Mouse (Mus musculus) hindbrain, embryonic 15.5 days (tissue): ENCODE results near the gene Faf1. TPM values are rescaled to one million over a fixed set of nuclear protein-coding genes. Genes with fewer than 3 reads are reported as not detected.

ENCODE experiments used
- ATAC-seq: fragments of 200-750 bp; cut with Nextera tagmentation; 2 replicates; pipeline ENCODE4 v1.8.0; 2017; ENCODE audit warnings: low read depth, moderate number of reproducible peaks, moderate TSS enrichment; ENCODE audit not compliant: low FRiP score
- H3K27ac ChIP-seq: fragments of 300-500 bp; sonication (generic); replicated peaks from 2 replicates; pipeline ENCODE4 v1.5.1; 2015; ENCODE audit warnings: mild to moderate bottlenecking, inconsistent platforms
- H3K27me3 ChIP-seq: fragments of 300-500 bp; sonication (generic); 2 replicates; pipeline ENCODE4 v1.6.1; 2015; ENCODE audit warnings: control low read depth, inconsistent platforms
- H3K36me3 ChIP-seq: fragments of 300-500 bp; sonication (generic); 2 replicates; pipeline ENCODE4 v1.6.1; 2015; ENCODE audit warnings: control low read depth, inconsistent platforms
- H3K4me1 ChIP-seq: fragments of 300-500 bp; sonication (generic); replicated peaks from 2 replicates; pipeline ENCODE4 v1.6.1; 2015; ENCODE audit warnings: control low read depth, inconsistent platforms
- H3K4me2 ChIP-seq: fragments of 300-500 bp; sonication (generic); 2 replicates; pipeline ENCODE4 v1.6.1; 2015; ENCODE audit warnings: moderate library complexity, mild to moderate bottlenecking, inconsistent platforms
- H3K4me3 ChIP-seq: fragments of 300-500 bp; sonication (generic); 2 replicates; pipeline ENCODE4 v1.5.1; 2015; ENCODE audit warnings: mild to moderate bottlenecking, inconsistent platforms
- H3K9ac ChIP-seq: fragments of 300-500 bp; sonication (generic); 2 replicates; pipeline ENCODE4 v1.6.1; 2015; ENCODE audit warnings: inconsistent platforms
- H3K9me3 ChIP-seq: fragments of 300-500 bp; sonication (generic); 2 replicates; pipeline ENCODE4 v1.6.1; 2016; ENCODE audit warnings: control low read depth, inconsistent platforms
- WGBS: fragments of 180-500 bp; shearing (Covaris S2); methylation state at CpG from one replicate; pipeline ENCODE4 v1.1.7; 2015; 5-methylcytosine and 5-hydroxymethylcytosine counted together
- polyA plus RNA-seq: library from polyadenylated mRNA; unstranded; fragments of >200 nt; fragmentation: Nextera tagmentation; extraction: Ambion mirVana; gene quantifications from 2 replicates; pipeline ENCODE4 v1.2.1, GENCODE M21; 2015

The Faf1 gene
- polyA plus RNA-seq, 1 experiment from 2014 or later = 31.8 TPM

- H3K27ac ChIP-seq = no peak overlapping the region
- no peak overlapping the region for H3K9ac ChIP-seq
- H3K27me3 ChIP-seq = no peaks in the 10 kb centered on the region
- no peaks in the 10 kb centered on the region for H3K36me3 ChIP-seq
- no peaks in the 10 kb centered on the region for H3K4me1 ChIP-seq
- WGBS = 96% methylated on average over 3 of the region's 3 CpGs
- no peak overlapping the region for H3K4me3 ChIP-seq
- H3K4me2 ChIP-seq = no peak overlapping the region
- no peaks in the 10 kb centered on the region for H3K9me3 ChIP-seq
- no peak for ATAC-seq
These were observed 272.9 kb downstream of the Faf1 start for GRCm38 (mm10) chr4:109949307-109949706.

- Histone ChIP-seq H3K4me2 (no peak overlapping the region), H3K9ac (no peak overlapping the region), H3K27ac (no peak overlapping the region), H3K4me3 (no peak overlapping the region), H3K27me3 (no peaks in the 10 kb centered on the region), H3K4me1 (no peaks in the 10 kb centered on the region), H3K36me3 (no peaks in the 10 kb centered on the region), H3K9me3 (no peaks in the 10 kb centered on the region)
- ATAC-seq = no peak
- 98% methylated on average over 1 of the region's 1 CpGs for WGBS
These were observed 277.1 kb downstream of the Faf1 start for GRCm38 (mm10) chr4:109953509-109953908.

DNA sequence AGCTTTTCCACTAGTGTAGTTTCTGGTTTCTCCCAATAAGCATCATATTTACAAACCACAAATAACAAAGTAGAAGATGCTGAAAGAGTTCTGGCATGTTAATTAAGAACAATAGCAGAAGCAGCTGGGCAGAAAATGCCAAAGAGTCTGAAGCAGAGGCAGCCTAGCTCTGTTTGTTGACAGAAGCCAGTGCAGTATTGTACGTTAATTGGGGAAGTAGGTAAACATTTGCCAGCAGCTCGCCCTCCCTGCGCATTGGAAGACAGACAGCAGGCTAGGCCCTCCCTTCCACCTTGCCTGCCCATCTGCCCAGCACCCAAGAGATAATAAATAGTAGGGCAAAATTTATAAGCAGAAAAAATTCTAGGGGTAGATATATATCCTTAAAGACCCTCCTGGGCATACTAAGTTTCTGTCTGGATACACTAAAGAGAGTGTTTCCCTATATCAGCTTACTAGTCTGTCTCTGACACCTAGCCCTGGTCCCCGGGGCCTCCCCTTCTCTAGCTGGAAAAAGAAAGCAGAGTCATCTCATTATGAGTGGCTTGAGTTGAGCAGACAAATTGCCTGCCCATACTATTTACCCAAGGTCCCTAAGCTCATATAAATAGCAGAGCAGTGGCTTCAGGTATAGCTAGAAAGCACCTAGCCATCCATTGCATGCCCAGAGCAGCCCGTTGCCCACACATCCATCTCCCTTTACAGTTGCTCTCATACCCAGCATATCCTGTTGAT lies 284.0 kb downstream of the Faf1 start:
- Histone ChIP-seq H3K4me3 (no peak overlapping the region), H3K36me3 (peaks cover 12% of the 10 kb centered on the region), H3K27ac (no peak overlapping the region), H3K4me1 (no peaks in the 10 kb centered on the region), H3K9ac (no peak overlapping the region), H3K9me3 (no peaks in the 10 kb centered on the region), H3K4me2 (no peak overlapping the region), H3K27me3 (no peaks in the 10 kb centered on the region)
- 76% methylated on average over 5 of the region's 5 CpGs for WGBS
- no peak for ATAC-seq

DNA sequence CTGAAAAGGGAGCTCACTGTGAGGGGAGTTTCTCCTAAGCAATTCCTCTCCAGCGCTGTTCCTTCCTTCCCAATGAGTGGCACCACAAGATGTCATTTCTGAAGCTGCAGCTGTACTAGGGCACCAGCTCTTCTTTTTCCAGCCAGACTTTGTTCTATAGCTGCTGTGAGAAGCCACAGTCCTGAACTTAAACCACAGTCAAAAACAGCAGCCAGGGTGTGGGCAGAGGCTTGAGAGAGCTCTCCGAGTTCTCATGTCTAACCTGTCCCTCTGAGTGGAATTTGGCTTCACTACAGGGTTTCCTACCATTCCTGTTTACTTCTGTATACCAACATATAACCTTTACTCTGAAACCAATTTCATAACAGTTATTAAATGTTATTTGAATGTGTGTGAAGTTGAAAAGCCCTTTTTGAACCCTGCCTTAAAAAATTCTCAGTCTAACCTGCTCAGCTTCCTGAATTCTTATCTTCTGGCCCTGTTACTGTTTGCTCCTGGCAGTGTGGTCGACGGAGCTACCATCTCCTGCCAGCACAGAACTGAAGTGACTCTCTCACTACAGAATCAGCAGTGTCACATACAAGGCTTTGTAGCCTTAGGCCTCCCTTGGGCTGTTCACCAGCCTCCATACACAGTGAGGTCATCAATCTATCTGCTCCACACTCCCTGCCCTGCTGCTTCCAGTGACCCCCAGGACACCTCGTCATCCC lies 287.3 kb downstream of the Faf1 start:
- Histone ChIP-seq H3K9me3 (no peaks in the 10 kb centered on the region), H3K36me3 (peaks cover 12% of the 10 kb centered on the region), H3K27me3 (no peaks in the 10 kb centered on the region), H3K27ac (no peak overlapping the region), H3K4me3 (no peak overlapping the region), H3K4me2 (no peak overlapping the region), H3K9ac (no peak overlapping the region), H3K4me1 (no peaks in the 10 kb centered on the region)
- WGBS = 77% methylated on average over 5 of the region's 5 CpGs
- ATAC-seq = no peak

DNA sequence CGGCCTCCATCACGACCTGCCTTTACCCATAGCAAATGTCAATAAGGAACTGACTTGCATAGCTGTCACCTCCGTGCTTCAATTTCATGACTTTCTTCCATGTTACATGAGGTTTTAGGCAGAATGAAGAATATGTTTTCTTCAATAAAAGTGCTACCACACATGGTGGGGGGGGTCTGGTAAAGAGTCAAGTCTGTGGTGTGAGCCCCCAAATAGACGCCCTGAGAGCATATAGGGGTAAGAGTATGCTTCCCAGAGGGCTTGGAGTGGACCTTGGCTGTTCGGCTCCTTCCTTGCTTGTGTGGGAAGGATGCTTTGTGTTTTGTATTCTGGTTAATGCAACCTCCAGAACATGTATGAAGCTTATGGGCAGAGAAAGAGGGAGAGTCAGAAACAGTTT lies 293.2 kb downstream of the Faf1 start:
- no peak overlapping the region for H3K4me3 ChIP-seq
- H3K27me3 ChIP-seq = peaks cover 38% of the 10 kb centered on the region
- peaks cover 4% of the 10 kb centered on the region; the same call in 1 of the 2 replicates for H3K4me1 ChIP-seq
- no peaks in the 10 kb centered on the region for H3K9me3 ChIP-seq
- no peak overlapping the region for H3K9ac ChIP-seq
- no peak for ATAC-seq
- H3K4me2 ChIP-seq = no peak overlapping the region
- WGBS = 86% methylated on average over 5 of the region's 5 CpGs
- no peaks in the 10 kb centered on the region for H3K36me3 ChIP-seq
- no peak overlapping the region for H3K27ac ChIP-seq

- Histone ChIP-seq H3K36me3 (no peaks in the 10 kb centered on the region), H3K27ac (no peak overlapping the region), H3K4me2 (no peak overlapping the region), H3K4me1 (peaks cover 19% of the 10 kb centered on the region), H3K4me3 (no peak overlapping the region), H3K9me3 (no peaks in the 10 kb centered on the region), H3K27me3 (peaks cover 82% of the 10 kb centered on the region), H3K9ac (no peak overlapping the region)
- no peak for ATAC-seq
- 1% methylated on average over 20 of the region's 20 CpGs for WGBS
These were observed 297.7 kb downstream of the Faf1 start for GRCm38 (mm10) chr4:109973991-109974654.

GRCm38 (mm10) chr4:109974655-109975380 lies 298.4 kb downstream of the Faf1 start:
- WGBS = 1% methylated on average over 33 of the region's 33 CpGs
- H3K9me3 ChIP-seq = no peaks in the 10 kb centered on the region
- no peak overlapping the region for H3K4me3 ChIP-seq
- peaks cover 21% of the 10 kb centered on the region for H3K4me1 ChIP-seq
- no peak overlapping the region for H3K9ac ChIP-seq
- no peak; the same call in 1 of the 2 replicates for ATAC-seq
- H3K27me3 ChIP-seq = peaks cover 88% of the 10 kb centered on the region
- no peaks in the 10 kb centered on the region for H3K36me3 ChIP-seq
- 0 out of 2 replicates have a peak overlapping the region, but pooled peaks have one; percentile 18 for H3K4me2 ChIP-seq
- H3K27ac ChIP-seq = no peak overlapping the region

DNA sequence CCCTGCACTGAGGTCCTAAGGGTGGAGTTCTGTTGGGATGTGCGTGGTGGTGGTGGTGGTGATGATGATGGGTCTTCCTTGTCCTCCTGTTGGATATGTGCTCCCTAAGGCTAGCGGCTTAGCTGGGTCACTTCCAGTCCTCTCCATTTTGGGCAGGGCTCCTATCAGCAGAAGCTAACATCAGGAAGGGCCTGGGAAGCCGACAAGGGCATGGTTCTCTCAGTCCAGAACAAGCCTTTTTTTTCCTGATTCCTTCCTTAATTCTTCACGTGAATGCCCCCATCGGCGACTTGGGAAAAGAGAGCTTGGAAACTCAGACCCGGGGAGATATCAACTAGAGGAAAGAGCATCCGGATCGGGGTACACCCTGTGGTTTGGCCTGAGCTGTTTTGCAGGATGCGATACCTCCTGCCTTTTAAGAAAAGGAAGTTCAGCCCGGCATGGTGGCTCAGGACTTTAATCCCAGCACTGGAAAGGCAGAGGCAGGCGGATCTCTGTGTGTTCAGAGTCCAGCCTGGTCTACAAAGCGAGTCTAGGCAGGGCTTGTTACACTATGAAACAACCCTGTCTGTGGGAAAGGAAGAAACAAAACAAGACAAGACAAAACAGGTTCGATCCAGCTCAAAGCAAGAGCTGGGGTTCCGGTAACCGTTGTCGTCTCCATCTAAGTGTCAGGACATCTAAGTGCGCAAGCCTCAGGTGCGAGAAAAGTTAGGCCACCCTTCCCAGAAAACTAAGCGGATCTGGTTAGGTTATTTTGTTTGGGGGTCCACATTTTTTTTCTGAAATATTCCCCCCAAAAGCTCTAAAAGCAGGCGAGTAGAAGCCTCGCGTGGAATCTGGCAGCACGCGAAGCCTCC lies 299.2 kb downstream of the Faf1 start:
- peaks cover 94% of the 10 kb centered on the region for H3K27me3 ChIP-seq
- no peaks in the 10 kb centered on the region for H3K36me3 ChIP-seq
- H3K4me3 ChIP-seq = no peak overlapping the region
- H3K27ac ChIP-seq = no peak overlapping the region
- no peak overlapping the region for H3K4me2 ChIP-seq
- no peaks in the 10 kb centered on the region for H3K9me3 ChIP-seq
- no peak; the same call in 1 of the 2 replicates for ATAC-seq
- 9% methylated on average over 25 of the region's 25 CpGs for WGBS
- H3K4me1 ChIP-seq = peaks cover 25% of the 10 kb centered on the region
- no peak overlapping the region for H3K9ac ChIP-seq

DNA sequence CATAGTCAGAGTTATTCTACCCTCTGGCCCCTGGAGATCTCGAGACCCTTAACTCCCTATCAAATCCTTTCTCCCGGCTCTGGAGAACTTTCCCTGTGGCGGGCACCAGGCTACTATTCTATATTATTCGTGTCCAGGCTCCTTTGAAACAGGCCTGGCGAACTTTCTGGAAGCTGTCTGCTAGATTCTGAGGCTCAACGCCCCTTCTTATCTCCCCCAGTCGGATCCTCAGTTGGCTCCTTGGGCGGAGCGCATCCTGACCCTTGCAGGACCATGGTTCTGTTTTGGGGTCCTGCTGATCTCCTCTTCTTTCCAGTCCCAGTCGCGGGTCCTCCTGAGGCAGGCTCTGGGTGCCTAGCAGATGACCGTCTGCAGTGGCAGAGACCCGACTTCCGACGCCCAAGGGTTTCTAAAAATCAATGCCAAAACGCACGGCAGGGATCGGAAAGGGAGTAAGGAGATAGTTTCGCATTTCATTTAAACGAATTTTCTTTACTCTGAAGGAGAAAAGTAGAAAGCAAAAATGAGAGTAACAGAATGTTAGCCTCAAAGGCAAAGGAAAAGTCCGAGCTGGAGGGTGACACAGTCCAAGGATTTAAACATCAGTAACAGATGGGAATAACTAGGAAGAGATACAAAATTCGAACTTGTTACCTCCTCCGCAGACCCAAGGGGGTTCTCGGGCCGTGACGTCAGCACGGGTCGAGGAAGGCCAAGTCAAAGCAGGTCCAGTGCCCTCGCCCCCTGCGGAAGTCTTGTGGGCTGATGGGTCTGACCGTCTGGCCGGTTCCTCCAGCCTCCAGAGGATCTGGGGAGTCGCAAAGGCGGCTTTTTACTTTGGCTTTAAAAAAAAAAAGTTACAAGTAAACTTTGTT lies 300.1 kb downstream of the Faf1 start:
- ATAC-seq = no peak
- Histone ChIP-seq H3K27me3 (peaks cover 94% of the 10 kb centered on the region), H3K4me3 (no peak overlapping the region), H3K9me3 (no peaks in the 10 kb centered on the region), H3K4me2 (no peak overlapping the region), H3K27ac (no peak overlapping the region), H3K9ac (no peak overlapping the region), H3K36me3 (no peaks in the 10 kb centered on the region), H3K4me1 (peaks cover 25% of the 10 kb centered on the region)
- WGBS = 2% methylated on average over 34 of the region's 34 CpGs

- ATAC-seq = peak; percentile 75
- no peaks in the 10 kb centered on the region for H3K9me3 ChIP-seq
- H3K4me1 ChIP-seq = peaks cover 33% of the 10 kb centered on the region
- H3K27me3 ChIP-seq = peaks cover 94% of the 10 kb centered on the region
- no peak within 1 kb of the TSS for H3K9ac ChIP-seq
- no peaks in the 10 kb centered on the region for H3K36me3 ChIP-seq
- H3K27ac ChIP-seq = no peak within 1 kb of the TSS
- H3K4me3 ChIP-seq = peak within 1 kb of the TSS; percentile 27
- under 1% methylated on average over 64 of the region's 64 CpGs for WGBS
- H3K4me2 ChIP-seq = peak within 1 kb of the TSS; percentile 49
These were observed 301.0 kb downstream of the Faf1 start, which contains the start of gene Dmrta2 for GRCm38 (mm10) chr4:109977148-109978067. Dmrta2 (plus strand) TSS chr4:109978053.
